Mouse (Mus musculus) stomach, embryonic 14.5 days (tissue): ENCODE measurements around the gene Lmna. TPM values are rescaled to one million over a fixed set of nuclear protein-coding genes. Genes with fewer than 3 reads are reported as not detected.

Experiments used
- ATAC-seq: fragments of 200-750 bp; cut with Nextera tagmentation; 2 replicates; pipeline ENCODE4 v1.8.0; 2017; ENCODE audit warnings: low read depth, moderate TSS enrichment; ENCODE audit not compliant: insufficient number of reproducible peaks, insufficient read depth, low FRiP score
- H3K27ac ChIP-seq: fragments of 300-500 bp; sonication (generic); 2 replicates; pipeline ENCODE4 v1.5.1; 2014; ENCODE audit warnings: mild to moderate bottlenecking, low read length, moderate library complexity, mixed read lengths
- H3K27me3 ChIP-seq: fragments of 300-500 bp; sonication (generic); 2 replicates; pipeline ENCODE4 v1.6.1; 2014; ENCODE audit warnings: low read length, control low read depth, mixed read lengths; ENCODE audit not compliant: control insufficient read depth, insufficient read depth
- H3K36me3 ChIP-seq: fragments of 300-500 bp; sonication (generic); 2 replicates; pipeline ENCODE4 v1.6.1; 2014; ENCODE audit warnings: mild to moderate bottlenecking, control low read depth, low read length, moderate library complexity, mixed read lengths; ENCODE audit not compliant: control insufficient read depth, insufficient read depth
- H3K4me1 ChIP-seq: fragments of 300-500 bp; sonication (generic); 2 replicates; pipeline ENCODE4 v1.6.1; 2014; ENCODE audit warnings: low read length, control low read depth, mixed read lengths; ENCODE audit not compliant: control insufficient read depth, insufficient read depth
- H3K4me2 ChIP-seq: fragments of 300-500 bp; sonication (generic); replicated peaks from 2 replicates; pipeline ENCODE4 v1.6.1; 2014; ENCODE audit warnings: low read depth, low read length, control low read depth
- H3K4me3 ChIP-seq: fragments of 300-500 bp; sonication (generic); 2 replicates; pipeline ENCODE4 v1.5.1; 2014; ENCODE audit warnings: low read depth, low read length, control low read depth
- H3K9ac ChIP-seq: fragments of 300-500 bp; sonication (generic); replicated peaks from 2 replicates; pipeline ENCODE4 v1.6.1; 2014; ENCODE audit warnings: low read depth, mild to moderate bottlenecking, control low read depth, low read length, moderate library complexity, mixed read lengths
- H3K9me3 ChIP-seq: fragments of 300-500 bp; sonication (generic); 2 replicates; pipeline ENCODE4 v1.6.1; 2016; ENCODE audit warnings: low read depth, low read length, control low read depth; ENCODE audit not compliant: control insufficient read depth
- WGBS: fragments of 180-500 bp; shearing (Covaris S2); extraction: QIAGEN DNeasy Blood & Tissue Kit; methylation state at CpG from one replicate; pipeline ENCODE4 v1.1.7; 2014; 5-methylcytosine and 5-hydroxymethylcytosine counted together
- polyA plus RNA-seq: library from polyadenylated mRNA; unstranded; fragments of >200 nt; fragmentation: Nextera tagmentation; extraction: Ambion mirVana; gene quantifications from 2 replicates; pipeline ENCODE4 v1.2.1, GENCODE M21; 2014

Gene Lmna
- 128 and 148 TPM in 2 replicates for polyA plus RNA-seq

DNA sequence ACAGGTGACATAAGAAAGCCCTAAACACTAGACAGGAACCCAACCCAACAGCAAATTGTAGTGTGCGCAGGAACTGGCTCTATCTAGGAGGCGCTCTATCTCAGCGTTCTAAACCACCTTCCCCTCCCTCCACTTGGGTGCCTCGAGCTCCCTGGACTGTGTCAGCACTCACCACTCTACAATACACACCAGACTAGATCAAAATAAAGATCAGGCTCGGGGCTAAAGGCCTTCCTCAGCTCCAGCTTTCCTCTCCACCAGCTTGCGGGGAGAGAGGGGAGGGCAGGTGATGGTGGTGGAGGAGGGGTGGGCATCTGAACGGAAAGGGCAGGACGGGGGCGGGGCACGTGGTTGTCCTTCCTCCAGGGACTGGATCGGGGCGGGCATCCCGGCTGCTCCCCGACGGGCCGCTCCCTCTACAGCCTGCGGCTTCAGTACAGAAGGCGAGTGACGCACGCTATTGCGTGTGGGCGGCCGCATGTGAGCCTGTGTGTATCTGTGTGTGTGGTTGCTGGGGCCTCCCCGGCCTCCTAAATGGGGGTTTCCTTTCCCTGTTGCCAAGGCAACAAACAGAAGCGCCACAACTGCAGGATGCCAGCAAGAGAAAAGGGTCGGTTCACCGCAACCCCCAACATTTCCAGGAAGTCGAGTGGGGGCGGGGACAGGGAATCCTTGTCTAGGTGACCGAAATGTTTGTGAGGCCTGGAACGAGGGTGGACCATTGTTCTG is at the start of gene Lmna:
Gene Lmna (minus strand): TSS at position 265 of the 729 bp plus-strand sequence.
- Histone ChIP-seq H3K4me2 (peak within 1 kb of the TSS; percentile 45), H3K36me3 (no peaks in the 10 kb centered on the region), H3K4me1 (peaks cover 31% of the 10 kb centered on the region), H3K9ac (0 out of 2 replicates have a peak within 1 kb of the TSS, but pooled peaks have one; percentile 33), H3K27me3 (no peaks in the 10 kb centered on the region), H3K27ac (peak within 1 kb of the TSS; percentile 84), H3K4me3 (peak within 1 kb of the TSS; percentile 27), H3K9me3 (no peaks in the 10 kb centered on the region)
- WGBS, result 1% methylated on average over 31 of the region's 31 CpGs
- peak; percentile 95 for ATAC-seq

DNA sequence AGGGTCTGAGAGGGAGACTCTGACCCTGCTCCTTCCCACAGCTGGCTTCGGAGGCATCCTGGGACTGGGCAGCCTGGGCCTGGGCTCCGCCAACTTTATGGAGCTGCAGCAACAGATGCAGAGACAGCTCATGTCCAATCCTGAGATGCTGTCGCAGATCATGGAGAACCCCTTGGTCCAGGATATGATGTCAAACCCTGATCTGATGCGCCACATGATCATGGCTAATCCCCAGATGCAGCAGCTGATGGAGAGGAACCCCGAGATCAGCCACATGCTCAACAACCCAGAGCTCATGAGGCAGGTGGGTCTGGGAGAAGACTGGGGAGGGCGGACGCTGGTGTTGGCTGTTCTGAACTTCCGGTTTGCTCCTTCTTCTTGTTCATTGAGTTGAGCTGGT is 46.9 kb upstream of the Lmna start:
- no peaks in the 10 kb centered on the region for H3K9me3 ChIP-seq
- H3K9ac ChIP-seq, result no peak overlapping the region
- peaks cover 55% of the 10 kb centered on the region for H3K36me3 ChIP-seq
- no peak overlapping the region for H3K4me3 ChIP-seq
- H3K27me3 ChIP-seq, result no peaks in the 10 kb centered on the region
- no peak overlapping the region for H3K4me2 ChIP-seq
- H3K27ac ChIP-seq, result no peak overlapping the region
- H3K4me1 ChIP-seq, result peaks cover 17% of the 10 kb centered on the region
- ATAC-seq, result no peak
- 97% methylated on average over 8 of the region's 8 CpGs for WGBS

DNA sequence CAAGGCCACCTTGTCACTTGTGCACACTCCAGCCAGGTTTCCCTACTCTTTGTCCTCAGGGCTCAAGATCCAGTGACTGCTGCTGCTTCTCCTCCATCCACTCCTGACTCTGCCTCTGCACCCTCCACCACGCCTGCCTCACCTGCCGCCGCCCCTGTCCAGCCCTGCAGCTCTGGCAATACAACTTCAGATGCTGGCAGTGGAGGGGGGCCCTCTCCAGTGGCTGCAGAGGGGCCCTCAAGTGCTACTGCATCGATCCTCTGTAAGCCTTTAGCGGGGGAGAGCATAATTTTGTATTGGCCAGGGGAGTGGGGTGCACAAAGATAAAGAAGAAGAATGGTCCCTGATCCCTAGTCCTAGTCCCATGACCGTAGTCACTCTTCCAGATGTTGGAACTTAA is 46.0 kb upstream of the Lmna start:
- no peaks in the 10 kb centered on the region for H3K27me3 ChIP-seq
- no peaks in the 10 kb centered on the region for H3K9me3 ChIP-seq
- H3K4me3 ChIP-seq, result no peak overlapping the region
- H3K4me2 ChIP-seq, result no peak overlapping the region
- no peak for ATAC-seq
- H3K36me3 ChIP-seq, result peaks cover 49% of the 10 kb centered on the region
- WGBS, result 95% methylated on average over 6 of the region's 6 CpGs
- no peak overlapping the region for H3K9ac ChIP-seq
- no peak overlapping the region for H3K27ac ChIP-seq
- H3K4me1 ChIP-seq, result peaks cover 21% of the 10 kb centered on the region

DNA sequence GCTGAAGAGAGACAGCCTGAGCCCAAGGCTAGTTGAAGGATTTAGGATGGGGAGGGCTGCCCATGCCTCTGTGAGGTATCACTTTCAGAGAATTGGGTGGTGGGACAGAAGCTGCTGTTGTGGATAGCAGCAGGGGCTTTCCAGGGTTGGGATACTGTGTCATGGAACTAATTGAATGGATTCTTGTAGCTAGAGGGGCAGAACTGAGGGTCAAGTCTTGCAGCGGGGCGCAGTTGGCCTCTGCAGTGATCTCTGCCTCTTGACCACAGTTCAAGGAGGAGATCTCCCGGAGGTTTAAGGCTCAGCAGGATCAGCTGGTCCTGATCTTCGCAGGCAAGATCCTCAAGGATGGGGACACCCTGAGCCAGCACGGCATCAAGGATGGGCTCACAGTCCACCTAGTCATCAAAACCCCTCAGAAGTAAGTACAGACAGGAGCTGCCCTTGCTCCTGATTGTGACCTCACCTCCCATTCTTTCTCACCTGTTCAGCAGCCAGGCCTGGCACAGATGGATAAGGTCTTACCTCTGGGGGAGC is 45.4 kb upstream of the Lmna start:
- Histone ChIP-seq H3K4me3 (no peak overlapping the region), H3K9me3 (no peaks in the 10 kb centered on the region), H3K9ac (no peak overlapping the region), H3K36me3 (peaks cover 43% of the 10 kb centered on the region), H3K27me3 (no peaks in the 10 kb centered on the region), H3K27ac (no peak overlapping the region), H3K4me1 (peaks cover 21% of the 10 kb centered on the region), H3K4me2 (peak overlapping the region; percentile 72)
- ATAC-seq, result no peak
- WGBS, result 81% methylated on average over 5 of the region's 5 CpGs

DNA sequence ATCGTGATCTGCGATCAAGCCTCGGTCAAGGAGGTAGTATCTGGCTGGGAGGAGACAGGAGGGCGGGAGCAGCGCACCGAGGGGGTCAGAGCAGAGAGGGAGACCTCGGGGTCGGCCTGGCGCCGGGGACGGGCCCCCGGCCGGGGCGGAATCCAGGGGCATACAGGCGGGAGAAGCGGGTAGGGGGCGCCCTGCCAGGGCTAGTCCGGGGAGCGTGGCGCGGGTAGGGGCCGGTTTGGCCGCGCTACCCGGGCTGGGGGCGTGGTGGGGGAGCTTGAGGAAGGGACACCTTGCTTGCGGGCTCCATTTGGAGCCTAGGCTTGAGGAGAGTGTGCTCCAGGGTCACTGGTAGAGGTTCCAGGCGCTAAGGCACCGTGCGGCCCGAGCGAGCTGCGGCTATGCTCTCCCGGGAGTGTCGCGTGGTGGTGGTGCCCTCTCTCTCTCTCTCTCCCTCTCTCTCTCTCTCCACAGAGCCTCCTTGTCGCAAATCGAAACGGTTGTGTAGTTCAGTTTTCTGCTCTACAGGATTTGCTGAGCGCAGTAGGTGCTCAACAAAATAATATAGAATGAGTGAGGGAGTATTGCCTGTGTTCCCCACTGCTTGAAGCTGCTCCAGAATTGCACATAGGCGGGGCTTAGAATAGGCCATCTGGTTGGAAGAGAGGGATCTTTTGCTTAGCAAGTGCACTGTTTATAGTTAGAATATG is 44.3 kb upstream of the Lmna start:
- peak; percentile 54; the same call in 1 of the 2 replicates for ATAC-seq
- H3K4me1 ChIP-seq, result peaks cover 21% of the 10 kb centered on the region
- whole genome bisulfite sequencing, result 1% methylated on average over 40 of the region's 41 CpGs

DNA sequence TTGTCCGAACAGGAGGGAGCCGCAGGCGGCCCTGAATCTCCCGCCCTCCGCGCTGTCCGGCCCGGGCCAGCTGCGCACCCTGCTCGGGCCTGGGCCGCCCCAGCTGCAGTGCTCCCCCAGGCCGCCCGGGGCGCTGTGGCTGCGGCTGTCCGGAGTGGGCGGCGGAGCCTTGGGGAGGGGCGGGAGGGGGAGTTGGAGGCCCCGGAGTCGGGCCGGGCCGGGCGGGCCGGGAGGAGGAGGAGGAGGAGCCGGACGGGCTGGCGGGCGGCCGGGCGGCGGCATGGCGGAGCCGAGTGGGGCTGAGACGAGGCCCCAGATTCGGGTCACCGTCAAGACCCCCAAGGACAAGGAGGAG is 43.7 kb upstream of the Lmna start, which contains the start of gene Ubqln4:
Gene Ubqln4 (plus strand): TSS at position 234 of the 355 bp plus-strand sequence.
- peak within 1 kb of the TSS; percentile 88 for H3K9ac ChIP-seq
- peak; percentile 88 for ATAC-seq
- H3K4me2 ChIP-seq, result peak within 1 kb of the TSS; percentile 78
- H3K9me3 ChIP-seq, result no peaks in the 10 kb centered on the region
- peaks cover 21% of the 10 kb centered on the region for H3K4me1 ChIP-seq
- H3K4me3 ChIP-seq, result peak within 1 kb of the TSS; percentile 92
- H3K27ac ChIP-seq, result peak within 1 kb of the TSS; percentile 99
- H3K36me3 ChIP-seq, result peaks cover 29% of the 10 kb centered on the region
- WGBS, result under 1% methylated on average over 31 of the region's 37 CpGs
- no peaks in the 10 kb centered on the region for H3K27me3 ChIP-seq

More for the DNA sequence above, 44.3 kb upstream of the Lmna start:
- peak overlapping the region; percentile 99 for H3K27ac ChIP-seq
- H3K9me3 ChIP-seq, result no peaks in the 10 kb centered on the region
- no peaks in the 10 kb centered on the region for H3K27me3 ChIP-seq
- H3K4me2 ChIP-seq, result peak overlapping the region; percentile 72
- H3K9ac ChIP-seq, result peak overlapping the region; percentile 88
- H3K4me3 ChIP-seq, result peak overlapping the region; percentile 92
- peaks cover 32% of the 10 kb centered on the region for H3K36me3 ChIP-seq

DNA sequence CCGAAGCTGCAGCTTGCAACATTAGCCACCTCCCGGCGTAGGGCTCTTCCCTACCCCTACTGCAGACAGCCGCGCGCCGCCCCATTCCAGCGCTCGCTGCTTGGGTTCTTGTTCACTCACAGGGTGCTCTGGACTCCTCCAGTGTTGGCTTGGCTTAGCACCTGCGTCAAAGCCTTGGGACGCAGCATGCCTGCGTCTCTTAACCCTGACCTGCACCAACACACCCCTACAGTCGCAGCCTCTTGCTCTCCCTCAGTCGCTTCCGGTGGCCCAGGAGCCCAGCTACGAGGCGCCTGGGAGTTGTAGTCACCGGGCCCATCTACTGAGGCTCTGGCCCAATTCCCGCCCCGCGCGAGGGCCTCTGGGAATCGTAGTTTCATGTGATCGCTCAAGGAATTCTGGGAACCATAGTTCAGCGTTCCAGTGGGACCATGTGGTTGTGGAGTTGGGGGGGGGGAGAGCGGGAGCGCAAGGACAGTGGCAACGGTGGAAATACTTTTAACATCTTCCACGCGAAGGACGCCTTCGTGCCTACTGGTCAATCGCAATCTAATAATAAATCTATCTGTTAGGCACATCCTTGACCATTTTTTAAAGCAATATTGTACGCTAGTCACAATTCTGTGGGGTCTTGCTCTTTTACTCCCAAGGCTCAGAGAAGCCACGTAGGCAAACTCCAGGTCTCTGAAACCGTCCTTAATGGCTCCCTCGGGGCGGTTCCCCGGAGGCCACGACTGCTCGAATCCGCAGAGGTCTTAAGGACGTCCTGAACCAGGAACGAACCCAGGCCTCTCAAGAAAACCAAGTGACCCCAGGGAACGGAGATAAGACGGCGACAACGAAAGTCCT is 43.1 kb upstream of the Lmna start, which contains the start of gene Lamtor2:
Gene Lamtor2 (minus strand): TSS at position 399 of the 849 bp plus-strand sequence.
- H3K9ac ChIP-seq, result peak within 1 kb of the TSS; percentile 88
- H3K4me2 ChIP-seq, result peak within 1 kb of the TSS; percentile 78
- under 1% methylated on average over 48 of the region's 48 CpGs for WGBS
- peak within 1 kb of the TSS; percentile 92 for H3K4me3 ChIP-seq
- peaks cover 21% of the 10 kb centered on the region for H3K4me1 ChIP-seq
- no peaks in the 10 kb centered on the region for H3K27me3 ChIP-seq
- ATAC-seq, result peak; percentile 90
- H3K9me3 ChIP-seq, result no peaks in the 10 kb centered on the region
- peak within 1 kb of the TSS; percentile 99 for H3K27ac ChIP-seq
- peaks cover 23% of the 10 kb centered on the region for H3K36me3 ChIP-seq
